Mouse (Mus musculus): Measurements from ENCODE around the gene 4933415A04Rik.

GRCm38 (mm10) chr11:43537074-43537473 is 49.8 kb upstream of the 4933415A04Rik start:
- TF ChIP-seq GATA1 (IDR thresholded peaks at IDR 0.05; ENCODE audit: low read length) (no peak), TAL1 (IDR thresholded peaks at IDR 0.05; ENCODE audit: low read length) (no peak)

Measured in erythroblast, embryonic 14.5 days (primary cell).